Mouse (Mus musculus): Measurements from ENCODE around the gene Creb3l1.

Creb3l1 gene

DNA sequence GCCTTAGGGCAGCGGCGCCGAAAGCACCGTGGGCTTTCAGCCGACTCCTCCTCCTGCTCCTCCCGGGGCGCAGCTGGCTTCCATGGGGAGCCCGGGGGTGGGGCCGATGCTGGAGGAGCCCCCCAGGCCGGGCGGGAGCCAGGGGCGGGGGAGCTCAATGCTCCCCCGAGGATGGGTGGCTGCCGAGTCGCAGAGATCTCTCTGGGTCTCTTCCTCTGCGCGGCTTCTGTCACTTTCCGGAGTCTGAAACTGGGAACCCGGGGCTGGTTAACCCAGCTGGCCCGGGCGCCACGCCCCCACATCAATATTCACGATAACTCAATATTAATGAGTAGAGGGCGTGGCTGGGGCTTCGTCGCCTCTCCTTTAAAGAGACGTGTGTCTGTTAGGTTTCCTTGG lies at the start of gene Creb3l1:
Creb3l1 (minus strand) TSS at position 229 of the 399 bp plus-strand sequence.
- DNase-seq (ENCODE audit: low read depth, low spot score): no peak

DNA sequence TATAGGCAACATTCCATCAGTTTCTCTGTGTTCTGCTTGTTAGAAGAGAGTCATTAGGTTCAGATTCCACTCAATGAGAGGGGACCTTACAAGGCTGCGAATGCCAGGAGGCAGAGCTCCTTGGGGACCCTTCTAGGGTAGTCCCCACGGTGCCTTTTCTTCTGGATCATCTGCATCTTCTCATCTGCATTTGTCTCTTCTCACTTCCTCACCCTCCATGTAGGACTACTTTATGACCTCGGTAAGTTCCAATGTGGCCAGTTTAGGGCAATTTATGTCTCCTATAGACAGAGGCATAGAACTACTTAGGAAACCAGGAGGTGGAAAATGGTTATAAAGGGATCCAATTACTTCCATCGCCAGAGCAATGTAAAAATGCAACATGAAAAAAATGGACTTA lies 46.8 kb upstream of the Creb3l1 start:
- no peak for DNase-seq (ENCODE audit: low read depth, low spot score)

DNA sequence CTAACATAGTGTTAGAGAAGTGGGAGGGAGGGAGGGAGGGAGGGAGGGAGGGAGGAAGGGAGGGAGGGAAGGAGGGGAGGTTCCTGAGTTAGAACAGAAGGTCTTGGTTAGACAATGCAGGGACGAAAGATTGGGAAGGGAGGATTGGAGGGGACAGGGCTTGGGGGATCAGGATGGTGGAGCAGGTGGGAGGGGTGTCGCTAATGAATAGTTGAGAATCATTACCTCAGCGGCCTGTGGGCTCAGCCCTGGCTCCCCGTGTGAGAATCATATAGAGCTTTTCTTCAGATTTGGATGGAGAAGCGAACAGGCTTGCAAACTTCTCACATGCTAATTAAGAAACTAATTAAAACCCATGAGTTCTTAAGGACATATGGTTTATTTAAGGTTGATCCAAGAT lies 45.3 kb upstream of the Creb3l1 start:
- no peak for DNase-seq (ENCODE audit: low read depth, low spot score)

DNA sequence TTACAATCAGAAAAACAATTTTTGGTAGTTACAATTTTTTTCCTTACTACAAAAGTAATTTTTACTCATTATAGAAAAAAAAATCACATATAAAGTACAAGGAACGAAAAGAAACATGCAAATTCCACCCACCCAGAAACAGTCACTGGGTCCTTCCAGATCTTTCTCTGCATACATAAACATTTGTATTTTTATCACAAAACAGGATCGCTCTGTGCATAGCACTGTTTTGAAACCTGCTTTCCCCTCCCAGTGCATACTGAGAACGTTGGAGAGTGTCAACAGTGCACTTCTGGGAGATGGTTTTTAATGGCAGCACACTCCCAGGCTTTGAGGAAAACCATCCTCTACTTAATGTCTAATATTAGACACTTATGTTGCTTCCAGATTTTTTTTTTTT lies 43.3 kb upstream of the Creb3l1 start:
- DNase-seq (ENCODE audit: low read depth, low spot score): no peak

DNA sequence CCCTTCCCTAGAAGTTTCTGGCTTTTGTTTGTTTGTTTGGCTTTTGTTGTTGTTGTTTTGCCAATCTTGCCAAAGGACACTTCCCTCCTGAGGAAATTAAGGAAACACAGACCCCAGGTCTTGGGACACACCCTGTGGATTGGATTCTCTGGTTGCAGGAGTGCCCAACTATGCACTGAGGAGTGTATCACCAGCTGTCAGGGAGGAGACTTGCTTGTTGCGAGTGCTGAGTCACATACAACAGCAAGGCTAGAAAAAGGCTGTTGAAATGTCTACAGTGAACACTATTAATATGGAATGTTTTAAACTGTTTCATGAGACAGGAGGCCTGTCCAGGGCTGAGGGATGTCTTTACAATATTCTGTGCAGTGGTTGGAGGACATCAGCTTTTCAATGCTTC lies 42.6 kb upstream of the Creb3l1 start:
- DNase-seq (ENCODE audit: low read depth, low spot score): no peak

DNA sequence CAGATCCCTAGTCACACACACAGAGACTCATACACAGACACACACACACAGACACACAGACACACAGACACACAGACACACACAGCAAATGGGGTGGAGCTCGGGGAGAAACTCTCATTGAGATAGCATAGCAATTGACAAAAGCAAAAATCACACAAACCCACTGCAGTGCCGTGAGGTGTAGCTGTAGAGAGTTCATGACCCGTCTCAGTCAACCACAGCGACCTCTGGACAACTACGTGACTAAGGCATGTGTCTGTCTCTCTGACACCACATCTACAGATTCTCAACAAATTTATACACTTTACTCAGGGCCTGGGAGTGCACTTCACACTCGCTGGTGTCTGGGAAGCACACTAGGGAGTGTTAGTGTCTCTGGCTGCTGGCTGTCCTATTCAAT lies 41.6 kb upstream of the Creb3l1 start:
- no peak for DNase-seq (ENCODE audit: low read depth, low spot score)

DNA sequence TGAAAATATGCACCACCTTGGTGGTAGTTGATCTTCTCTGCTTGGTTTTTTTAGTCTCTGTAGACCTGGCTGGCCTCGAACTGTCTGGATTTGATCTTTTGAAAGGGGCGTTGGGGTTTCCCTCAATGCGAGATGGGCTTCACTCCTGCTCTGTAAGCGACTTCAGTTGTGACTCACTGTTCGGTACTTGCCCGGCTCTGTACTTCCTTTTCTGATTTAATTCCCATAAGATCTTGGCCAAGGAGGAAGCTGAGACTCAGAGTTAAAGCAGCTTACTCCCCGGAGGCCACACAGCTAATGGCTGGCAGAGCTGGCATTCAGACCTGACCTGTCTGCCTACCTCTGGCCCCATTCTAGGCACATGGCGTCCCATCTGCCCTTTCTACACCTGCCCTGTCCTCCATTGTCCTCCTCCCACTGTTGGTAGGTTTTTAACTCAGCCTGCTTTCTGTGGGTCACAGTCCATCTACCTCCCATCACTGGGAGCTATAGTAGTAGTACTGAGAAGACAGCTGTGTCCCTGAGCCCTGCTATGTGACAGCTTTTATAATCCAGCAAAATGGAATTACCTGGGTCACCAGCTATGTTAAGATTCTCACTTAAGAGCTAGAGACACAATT lies 41.1 kb upstream of the Creb3l1 start:
- no peak for DNase-seq (ENCODE audit: low read depth, low spot score)

DNA sequence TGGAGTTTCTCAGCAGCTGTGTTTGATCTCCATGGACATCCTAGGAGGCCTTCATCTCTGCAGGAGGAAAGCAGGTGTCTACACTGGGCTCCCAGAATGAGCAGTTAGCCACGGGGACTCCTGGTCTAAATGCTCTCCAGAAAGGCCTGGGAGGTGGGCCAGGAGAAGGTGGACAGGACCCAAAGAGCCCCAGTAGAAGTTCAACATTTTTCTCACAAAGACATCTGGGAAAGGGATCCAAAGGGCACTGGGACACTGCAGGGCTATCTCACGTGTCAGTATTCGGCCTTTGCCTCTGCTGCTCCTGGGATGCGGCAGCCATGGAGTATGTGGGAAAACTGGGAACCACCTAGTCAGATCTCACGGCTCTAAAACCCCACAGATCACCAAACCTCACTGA lies 38.8 kb upstream of the Creb3l1 start:
- DNase-seq (ENCODE audit: low read depth, low spot score): no peak

DNA sequence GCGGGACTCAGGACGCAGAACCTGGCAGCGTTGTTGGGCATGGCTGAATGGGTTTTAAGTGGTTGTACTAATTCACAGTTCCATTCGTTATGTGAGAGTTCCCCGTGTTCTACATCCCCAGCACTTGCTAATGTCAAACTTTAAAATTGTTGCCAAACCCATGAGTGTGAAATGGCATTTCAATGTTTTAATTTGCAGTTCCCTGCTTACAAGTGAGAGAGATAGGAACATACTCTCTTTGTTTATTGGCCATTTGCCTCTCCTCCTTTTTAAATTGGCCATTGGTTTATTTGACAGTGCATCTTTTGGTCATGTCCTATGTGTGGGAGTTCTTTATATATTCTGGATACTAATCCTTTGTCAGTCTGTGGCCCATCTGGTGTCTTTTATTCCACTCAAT lies 37.0 kb upstream of the Creb3l1 start:
- DNase-seq (ENCODE audit: low read depth, low spot score): no peak

DNA sequence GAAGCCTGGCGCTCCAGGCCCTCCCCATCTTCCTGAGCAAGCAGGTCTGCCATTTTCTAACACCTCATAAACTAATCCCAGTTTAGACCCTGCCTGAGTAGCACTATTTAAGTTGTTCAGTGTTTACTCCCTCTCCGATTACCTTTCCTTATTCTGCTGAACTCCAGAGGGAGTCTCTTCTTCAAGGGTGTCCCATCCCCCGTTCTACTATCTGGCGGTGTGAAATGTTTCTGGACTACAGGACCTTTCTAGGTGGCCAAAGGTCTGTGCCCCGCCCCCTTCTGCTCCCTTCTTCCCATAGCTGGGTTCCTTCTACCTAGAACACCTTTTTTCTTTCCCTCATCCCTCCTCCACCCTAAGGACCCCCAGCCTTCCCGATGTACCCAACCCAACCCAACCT lies 36.0 kb upstream of the Creb3l1 start:
- no peak for DNase-seq (ENCODE audit: low read depth, low spot score)

DNA sequence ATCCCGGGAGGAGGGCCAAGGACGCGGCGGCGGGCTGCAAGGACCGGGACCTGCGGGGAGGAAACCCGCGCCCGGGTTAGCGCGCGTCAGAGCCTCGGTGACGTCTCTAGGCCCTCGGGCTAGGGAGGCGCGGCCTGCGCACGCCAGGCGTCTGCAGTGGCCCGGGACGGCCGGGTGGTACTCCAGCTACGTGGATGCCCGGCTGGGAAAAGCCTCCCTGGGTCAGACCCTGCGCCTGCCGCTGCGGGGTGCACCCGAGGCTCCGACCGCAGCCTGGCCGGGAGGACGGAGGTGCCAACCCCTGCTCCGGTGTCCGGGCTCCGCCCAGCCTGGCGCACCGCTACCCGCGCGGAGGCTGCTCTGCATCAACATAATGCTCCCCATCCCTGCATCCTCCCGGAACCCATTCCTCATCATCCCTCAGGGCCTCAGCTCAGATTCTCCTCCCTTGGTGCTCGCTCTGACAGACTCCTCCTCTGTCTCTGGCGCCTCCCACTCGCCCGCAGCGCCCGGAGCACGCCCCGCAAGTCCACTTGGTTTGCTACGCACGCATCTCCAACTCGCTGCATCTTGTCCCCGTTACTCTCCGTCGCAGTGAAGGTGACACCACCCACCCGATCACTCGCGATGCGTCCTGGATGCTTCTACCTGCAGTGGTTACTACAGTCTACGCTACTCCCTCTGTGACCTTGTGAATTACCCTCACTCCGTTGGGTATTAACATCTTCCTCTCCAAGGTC lies 35.3 kb upstream of the Creb3l1 start:
- DNase-seq (ENCODE audit: low read depth, low spot score): peak; percentile 53

DNA sequence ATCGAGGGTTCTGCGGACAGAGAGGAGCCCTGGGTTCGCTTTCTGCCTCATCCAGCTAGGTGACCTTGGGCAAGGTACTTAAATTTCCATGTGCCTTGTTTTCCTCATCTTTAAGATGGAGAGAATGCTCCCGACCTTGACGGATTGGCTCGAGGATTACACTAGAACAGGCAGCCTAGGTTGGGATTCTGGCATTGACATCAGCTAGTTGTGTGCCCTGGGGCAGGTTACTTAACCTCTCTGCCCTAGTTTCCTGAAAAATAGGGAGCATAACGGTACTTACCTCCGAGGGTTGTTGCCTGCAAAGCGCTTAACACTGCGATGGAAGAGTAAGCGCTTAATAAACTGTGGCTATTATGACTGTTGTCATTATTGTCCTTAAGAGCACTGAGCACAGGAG lies 34.6 kb upstream of the Creb3l1 start:
- no peak for DNase-seq (ENCODE audit: low read depth, low spot score)

DNA sequence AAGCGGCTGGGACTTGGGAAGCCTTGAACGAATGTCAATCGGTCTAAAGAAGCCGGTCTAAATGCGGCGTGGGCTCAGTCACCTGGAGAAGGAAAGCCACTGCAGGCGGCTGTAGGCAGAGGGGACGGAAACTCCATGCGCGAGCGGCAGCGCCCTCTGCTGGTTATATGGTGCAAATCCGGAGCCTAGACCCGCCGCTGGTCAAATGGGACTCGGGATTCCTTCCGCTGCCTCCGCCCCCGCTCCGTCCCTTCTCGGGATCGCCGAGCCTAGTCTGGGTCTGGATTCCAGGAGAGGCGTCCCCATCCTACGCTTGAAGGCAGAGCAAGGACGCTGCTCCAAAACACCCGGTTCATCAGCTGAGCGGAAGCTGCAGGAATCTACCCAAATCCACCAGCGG lies 34.2 kb upstream of the Creb3l1 start:
- DNase-seq (ENCODE audit: low read depth, low spot score): peak; percentile 76

DNA sequence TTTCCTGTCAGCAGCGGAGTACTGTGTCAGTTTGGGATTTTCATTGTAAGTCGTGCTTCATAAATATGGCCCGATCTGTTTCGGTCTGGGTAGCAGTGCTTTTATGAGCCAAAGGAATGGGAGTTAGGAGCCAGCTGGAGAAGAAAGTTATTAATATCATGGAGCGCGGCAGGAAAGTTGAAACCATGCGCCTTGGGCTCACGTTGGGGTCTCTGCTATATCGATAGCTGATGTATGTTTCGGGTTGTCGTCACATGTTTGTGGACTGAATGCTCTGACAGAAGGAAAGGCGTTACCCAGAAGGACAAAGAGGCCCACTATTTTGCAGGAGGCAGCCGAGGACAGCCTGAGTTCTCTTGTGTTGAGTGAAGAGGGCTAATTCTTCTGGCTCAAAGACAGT lies 32.5 kb upstream of the Creb3l1 start:
- no peak for DNase-seq (ENCODE audit: low read depth, low spot score)

DNA sequence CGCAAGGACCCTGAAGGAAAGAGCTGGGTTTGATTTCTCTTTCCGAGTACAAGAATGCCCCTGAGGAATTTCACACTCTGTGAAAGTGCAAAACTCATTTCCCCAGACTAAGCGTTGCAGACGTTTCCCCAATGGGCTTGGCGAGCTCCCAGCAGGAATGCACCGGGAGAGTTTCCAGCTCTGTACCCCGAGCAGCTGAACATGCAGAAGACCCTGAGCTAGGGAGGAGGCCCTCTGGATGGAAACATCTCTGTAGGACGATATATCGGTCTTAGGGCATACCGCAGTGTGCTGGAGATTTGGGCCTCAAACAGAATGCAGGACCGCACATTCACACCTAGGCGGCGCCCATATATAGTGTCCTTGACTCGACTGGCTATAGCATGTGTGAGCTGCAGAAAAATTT lies 31.5 kb upstream of the Creb3l1 start:
- no peak for DNase-seq (ENCODE audit: low read depth, low spot score)

DNA sequence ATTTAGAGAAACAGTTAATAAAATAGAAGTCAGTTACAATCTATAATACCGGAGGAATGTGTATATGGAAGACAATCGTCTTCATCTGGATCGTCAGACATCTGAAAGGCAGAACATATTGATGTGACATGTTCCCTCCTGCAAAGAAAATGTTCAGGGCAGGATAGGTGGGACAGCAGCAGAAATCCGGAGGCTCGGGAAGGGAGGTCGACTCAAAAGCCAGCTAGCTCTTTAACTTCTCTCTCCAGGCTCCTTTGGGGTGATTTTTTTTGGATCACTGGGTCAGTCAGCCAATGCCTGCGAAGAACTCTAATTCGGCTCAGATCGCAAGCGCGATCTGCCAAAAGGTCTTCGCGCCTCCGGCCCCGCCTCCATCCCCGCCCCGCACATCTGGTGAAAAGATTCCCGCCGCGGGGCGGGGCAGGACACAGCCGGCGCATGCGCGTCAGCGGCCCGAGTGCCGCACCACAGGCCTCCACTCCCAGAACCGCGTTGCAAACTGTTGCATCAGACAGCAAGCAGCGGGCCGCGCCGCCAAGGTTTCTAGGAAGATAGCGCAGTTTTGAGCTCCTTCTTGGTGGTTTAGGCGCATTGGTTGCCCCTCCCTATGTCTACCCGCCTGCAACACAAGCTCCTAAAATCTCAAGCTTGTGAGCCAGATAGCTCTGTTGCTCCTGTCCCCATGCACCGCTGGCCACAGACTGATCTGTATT lies 31.0 kb upstream of the Creb3l1 start:
- DNase-seq (ENCODE audit: low read depth, low spot score): peak; percentile 71

DNA sequence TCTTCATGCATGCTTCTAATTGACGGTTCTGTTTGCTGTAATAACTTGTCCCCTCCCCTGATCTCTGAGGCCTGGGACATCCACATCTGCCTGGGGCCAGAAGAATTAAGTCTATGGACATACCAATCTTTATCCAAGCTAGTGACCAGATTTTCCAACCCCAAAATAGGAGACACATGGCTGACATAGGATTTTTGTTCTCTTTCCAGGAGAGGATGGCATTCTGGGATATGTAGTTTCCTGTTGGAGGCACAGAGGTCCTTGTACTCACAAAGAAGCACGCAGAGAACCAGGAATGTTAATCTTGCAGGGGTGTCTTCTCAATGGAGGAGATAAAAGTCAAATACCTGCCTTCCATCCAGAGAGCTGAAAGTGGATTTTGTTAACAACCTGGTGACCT lies 28.5 kb upstream of the Creb3l1 start:
- DNase-seq (ENCODE audit: low read depth, low spot score): no peak

DNA sequence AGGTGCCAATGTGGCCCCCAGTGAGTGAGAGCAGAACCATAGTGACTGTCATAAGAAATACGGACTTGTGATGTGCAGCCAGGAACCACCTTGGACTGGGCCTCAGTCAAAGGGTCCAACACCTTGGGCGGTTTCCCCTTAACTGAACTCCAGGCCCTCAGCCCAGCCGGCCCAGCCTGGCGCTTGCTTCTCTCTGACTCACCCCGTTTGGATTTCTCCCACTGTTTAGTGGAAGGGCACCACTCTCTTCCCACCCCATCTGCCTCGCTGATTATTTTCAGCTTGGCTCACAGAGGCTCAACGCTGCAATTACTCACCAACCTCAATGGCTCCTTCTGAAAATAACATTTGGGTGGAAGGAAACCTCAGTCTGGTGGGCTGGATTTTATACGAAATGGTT lies 27.9 kb upstream of the Creb3l1 start:
- no peak for DNase-seq (ENCODE audit: low read depth, low spot score)

DNA sequence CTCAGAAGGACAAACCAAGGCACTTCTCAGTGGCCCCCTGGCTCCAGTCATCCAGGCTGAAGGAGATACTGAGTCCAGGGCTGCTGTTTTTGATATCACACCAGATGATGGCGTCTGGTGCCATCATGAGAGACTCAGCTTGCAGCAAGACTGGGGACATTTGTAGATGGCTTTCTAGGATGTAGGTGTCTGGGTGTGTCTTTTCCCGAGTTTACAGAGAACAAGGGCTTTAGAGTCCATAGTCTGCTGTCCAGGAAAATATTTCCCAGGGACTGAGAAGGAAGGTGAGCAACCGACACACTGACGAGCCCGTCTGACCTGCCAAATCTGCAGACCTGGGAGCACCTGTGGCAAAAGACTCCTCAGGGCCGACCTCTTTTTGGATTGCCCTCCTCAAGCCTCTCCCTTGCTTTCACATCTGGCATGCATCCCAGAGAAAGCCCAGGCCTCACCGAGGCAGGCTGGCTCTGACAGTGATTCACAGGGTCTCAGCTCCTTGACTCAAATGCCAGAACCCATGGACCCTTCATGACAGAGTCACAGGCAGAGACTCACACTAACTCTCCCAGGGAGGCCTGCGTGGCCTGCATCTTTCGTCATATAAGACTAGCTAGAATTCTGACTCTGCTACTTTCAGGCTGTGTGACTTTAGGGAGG lies 23.9 kb upstream of the Creb3l1 start:
- DNase-seq (ENCODE audit: low read depth, low spot score): no peak

DNA sequence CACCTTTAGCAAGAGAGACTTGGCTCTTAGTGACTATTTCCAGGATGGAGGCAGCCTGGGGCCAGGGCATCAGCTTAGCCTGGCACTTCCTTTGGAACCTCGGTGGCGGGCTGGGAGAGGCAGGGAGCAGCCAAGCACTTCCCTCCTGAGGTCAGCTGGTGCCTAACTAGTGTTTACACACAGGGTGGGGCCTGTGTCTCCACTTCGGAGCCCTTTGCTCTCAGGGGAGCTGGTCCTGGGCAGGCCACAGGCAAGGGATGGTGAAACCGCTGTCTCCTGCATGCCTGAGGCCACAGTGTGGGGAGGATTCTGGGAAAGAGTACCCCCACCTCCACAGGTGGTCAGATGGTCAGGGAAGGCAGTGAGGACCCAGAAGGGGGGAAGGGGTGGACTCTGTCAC lies 23.3 kb upstream of the Creb3l1 start:
- DNase-seq (ENCODE audit: low read depth, low spot score): no peak

DNA sequence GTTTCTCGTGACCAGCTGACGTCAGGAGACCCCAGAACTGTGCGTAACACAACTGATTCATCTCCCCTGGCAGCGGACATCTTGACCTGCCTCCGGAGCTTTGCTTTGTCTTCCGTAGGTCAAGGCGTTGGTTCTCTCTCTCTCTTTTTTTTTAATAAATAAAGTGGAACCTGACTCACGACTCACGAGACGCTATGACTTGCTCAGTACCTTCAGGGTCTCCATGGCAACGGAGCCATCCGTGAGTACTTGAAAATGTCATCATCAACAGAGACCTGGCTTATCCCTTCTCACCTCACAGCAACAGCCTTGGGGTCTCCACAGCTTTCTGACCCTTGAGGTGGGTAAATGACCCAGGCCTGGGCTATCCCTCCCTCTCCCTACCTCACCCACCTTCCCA lies 19.0 kb upstream of the Creb3l1 start:
- DNase-seq (ENCODE audit: low read depth, low spot score): no peak

DNA sequence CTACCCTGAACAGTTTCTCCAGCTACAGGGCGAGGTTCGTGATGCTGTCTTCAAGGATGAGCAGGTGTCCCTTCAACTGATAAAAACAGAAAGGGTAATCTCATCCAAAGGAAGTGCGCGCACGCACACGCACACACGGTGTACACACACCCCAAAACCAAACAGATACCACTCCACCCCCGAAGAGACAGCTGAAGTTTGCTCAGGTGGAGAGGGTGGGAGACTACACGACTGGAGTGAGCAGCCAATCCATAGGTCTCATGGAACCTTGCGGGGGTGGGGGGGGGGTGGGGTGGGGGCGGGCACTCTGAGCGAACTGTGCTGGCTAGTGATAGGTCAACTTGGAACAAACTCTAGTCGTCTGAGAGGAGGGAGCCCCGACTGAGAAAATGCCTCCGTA lies 17.2 kb upstream of the Creb3l1 start:
- DNase-seq (ENCODE audit: low read depth, low spot score): no peak

DNA sequence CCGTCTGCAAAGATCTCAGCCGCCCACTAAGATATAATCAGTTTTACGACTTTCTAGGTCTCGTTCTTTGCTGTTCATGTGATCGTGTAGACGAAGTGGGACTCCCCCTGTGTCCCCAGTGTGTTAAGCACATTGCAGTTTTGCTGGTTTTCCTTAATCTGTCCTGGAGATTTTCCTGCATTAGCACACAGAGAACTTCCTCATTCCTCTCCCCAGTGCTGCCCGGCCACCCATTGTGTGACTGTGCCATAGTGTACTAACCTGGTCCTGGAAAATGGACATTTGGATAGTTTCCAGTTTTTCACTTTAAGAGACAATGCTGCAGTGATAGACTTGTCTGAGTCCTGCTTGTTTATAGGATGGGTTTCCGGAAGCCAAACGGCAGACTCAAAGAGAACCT lies 10.0 kb upstream of the Creb3l1 start:
- DNase-seq (ENCODE audit: low read depth, low spot score): no peak

Data from retina, adult 2 months (tissue).